ENCODE assay signal across 10 mouse cellular contexts in the genomic region with DNA sequence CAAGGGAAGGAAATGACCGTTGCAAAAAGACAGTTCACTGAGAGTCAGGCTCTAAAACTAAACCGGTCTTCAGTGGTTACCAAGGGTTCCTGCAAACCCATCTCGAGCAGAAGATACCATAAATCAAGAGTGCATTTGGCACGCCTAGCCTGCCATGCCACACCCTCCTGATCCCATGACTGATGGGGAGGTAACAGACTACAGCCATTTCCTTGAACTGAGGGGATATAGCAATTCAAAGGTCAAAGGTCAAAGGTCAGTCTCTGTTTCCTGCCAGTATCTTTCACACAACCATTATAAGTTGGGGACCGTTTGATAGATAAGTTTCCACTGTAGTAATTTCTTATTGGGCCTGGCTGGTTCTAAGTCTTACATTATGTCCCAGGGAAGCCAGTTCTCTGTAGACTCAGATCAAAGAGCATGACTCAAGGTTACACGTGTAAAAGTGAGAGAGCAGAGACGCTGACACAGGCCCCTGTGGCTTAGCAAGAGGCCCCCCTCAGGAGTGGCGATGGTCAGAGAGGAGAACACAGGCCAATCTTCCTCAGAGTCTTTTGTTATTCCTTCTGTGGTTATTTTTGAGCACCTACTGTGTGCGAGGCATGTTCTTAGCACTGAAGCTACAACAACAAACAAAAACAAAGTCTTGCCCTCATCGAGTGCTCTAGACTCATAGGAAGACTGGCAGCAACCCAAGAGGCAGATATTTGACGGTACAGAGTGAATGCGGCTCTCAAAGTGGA. TPM values are rescaled to one million over a fixed set of nuclear protein-coding genes. Genes with fewer than 3 reads are reported as not detected.
DNase-seq lines count a peak whose midpoint lies in the region; ATAC-seq and TF ChIP-seq lines count a peak whose summit lies in the region.
"Had no signal": no experiment of that assay in that cellular context is flagged by ENCODE, and none has a peak within 500 bp of the region (broad histone marks: within the 10 kb centered on the region; RNA-seq: fewer than 3 reads in every experiment).

No protein-coding gene starts in this region.

- no peak overlapping the region for H3K4me2 ChIP-seq in intestine, postnatal 0 days (replicated peaks; ENCODE audit: low read depth)
- no peak overlapping the region for H3K4me2 ChIP-seq in liver, embryonic 15.5 days
- H3K4me2 ChIP-seq: neural tube, embryonic 13.5 days had no signal

- DNase-seq in adrenal gland, adult 2 months = peak; percentile 86
- no peak for DNase-seq in adrenal gland, postnatal 25 days
- peak; percentile 45 for DNase-seq in T-cell, adult 2 months (ENCODE audit: low spot score)
- no peak for DNase-seq in ovary, postnatal 14 days (ENCODE audit: low spot score)
- DNase-seq in urinary bladder, adult 2 months (ENCODE audit: low spot score) = no peak
- no peak for DNase-seq in urinary bladder, postnatal 4 days (ENCODE audit: low spot score in 2 of 2)

- TF ChIP-seq CTCF in intestine, postnatal 0 days (IDR thresholded peaks at IDR 0.05; ENCODE audit: low read depth) = no peak

- H3K9me3 ChIP-seq in intestine, postnatal 0 days (ENCODE audit: control insufficient read depth) = no peaks in the 10 kb centered on the region
- no peaks in the 10 kb centered on the region for H3K9me3 ChIP-seq in liver, embryonic 15.5 days (replicated peaks)
- H3K9me3 ChIP-seq: neural tube, embryonic 13.5 days had no signal

- peak overlapping the region; percentile 78 for H3K27ac ChIP-seq in intestine, postnatal 0 days (ENCODE audit: low read depth, low read length)
- H3K27ac ChIP-seq in liver, embryonic 15.5 days (replicated peaks) = peak overlapping the region; percentile 59
- H3K27ac ChIP-seq: neural tube, embryonic 13.5 days had no signal

- no peak overlapping the region for H3K9ac ChIP-seq in intestine, postnatal 0 days (ENCODE audit: low read depth, low read length)
- H3K9ac ChIP-seq in liver, embryonic 15.5 days = no peak overlapping the region
- H3K9ac ChIP-seq: neural tube, embryonic 13.5 days had no signal

- H3K4me3 ChIP-seq in intestine, postnatal 0 days (ENCODE audit: low read depth, low read length) = no peak overlapping the region
- H3K4me3 ChIP-seq in liver, embryonic 15.5 days (replicated peaks) = no peak overlapping the region
- H3K4me3 ChIP-seq: neural tube, embryonic 13.5 days had no signal

- no peaks in the 10 kb centered on the region for H3K27me3 ChIP-seq in intestine, postnatal 0 days (replicated peaks; ENCODE audit: control insufficient read depth, insufficient read depth, low read length)
- H3K27me3 ChIP-seq in liver, embryonic 15.5 days = no peaks in the 10 kb centered on the region
- H3K27me3 ChIP-seq: neural tube, embryonic 13.5 days had no signal

- peak; percentile 73 for ATAC-seq in intestine, postnatal 0 days
- 0 out of 2 replicates have a peak, but pooled peaks have one; percentile 22 for ATAC-seq in liver, embryonic 15.5 days (ENCODE audit: insufficient read depth)

- WGBS in intestine, postnatal 0 days = 26% methylated on average over 12 of the region's 12 CpGs
- WGBS in liver, embryonic 15.5 days (ENCODE audit: insufficient replicate concordance) = 35% methylated on average over 12 of the region's 12 CpGs

- H3K4me1 ChIP-seq in intestine, postnatal 0 days (replicated peaks; ENCODE audit: control insufficient read depth, insufficient read depth, low read length) = peaks cover 7% of the 10 kb centered on the region; the same call in 1 of the 2 replicates
- peaks cover 66% of the 10 kb centered on the region for H3K4me1 ChIP-seq in liver, embryonic 15.5 days (replicated peaks)
- H3K4me1 ChIP-seq: neural tube, embryonic 13.5 days had no signal

- peaks cover 52% of the 10 kb centered on the region for H3K36me3 ChIP-seq in intestine, postnatal 0 days (ENCODE audit: control insufficient read depth, insufficient read depth)
- peaks cover 71% of the 10 kb centered on the region for H3K36me3 ChIP-seq in liver, embryonic 15.5 days (replicated peaks)

RNA-seq across cellular contexts. Expression of gene Il10rb, which starts 7.3 kb away (rescaled TPM):
- 100 to 1,000 TPM; 255 to 258 TPM for total RNA-seq in adrenal gland, adult 2 months (2021)
- polyA plus RNA-seq in adrenal gland, adult 2 months (2012; rRNA removed) = 97.1 and 107 TPM in 2 replicates
- 281 and 313 TPM in 2 replicates for total RNA-seq in adrenal gland, postnatal 25 days (2021)
- polyA plus RNA-seq in intestine, postnatal 0 days (2015; fragmentation: Nextera tagmentation; extraction: Ambion mirVana) = 123 and 124 TPM in 2 replicates
- 29.9 and 34.7 TPM in 2 replicates for polyA plus RNA-seq in liver, embryonic 15.5 days (2015; fragmentation: Nextera tagmentation; extraction: Ambion mirVana)
- polyA plus RNA-seq in urinary bladder, adult 2 months (2012; rRNA removed) = 52.4 and 54.7 TPM in 2 replicates

RNA-seq across cellular contexts. Expression of gene Gm21970, which starts 21.8 kb away (rescaled TPM):
- total RNA-seq in adrenal gland, adult 2 months (2021) = under 1 TPM in 1 of 2 experiments, not detected in 1; 0.69 TPM
- polyA plus RNA-seq in adrenal gland, adult 2 months (2012; rRNA removed) = not detected in 2 replicates
- total RNA-seq in adrenal gland, postnatal 25 days (2021) = not detected in 2 replicates
- polyA plus RNA-seq in intestine, postnatal 0 days (2015; fragmentation: Nextera tagmentation; extraction: Ambion mirVana) = not detected in 2 replicates
- polyA plus RNA-seq in liver, embryonic 15.5 days (2015; fragmentation: Nextera tagmentation; extraction: Ambion mirVana) = 0.31 TPM in 1 of 2 replicates, not detected in the other
- polyA plus RNA-seq in urinary bladder, adult 2 months (2012; rRNA removed) = 0.26 TPM in 1 of 2 replicates, not detected in the other
- total RNA-seq: left cerebral cortex, adult 18-20 months had no signal
- polyA plus RNA-seq: neural tube, embryonic 13.5 days had no signal

RNA-seq across cellular contexts. Expression of gene Ifnar2, which starts 40.7 kb away (rescaled TPM):
- total RNA-seq in adrenal gland, adult 2 months (2021) = 100 to 1,000 TPM; 112 to 134 TPM
- polyA plus RNA-seq in adrenal gland, adult 2 months (2012; rRNA removed) = 225 and 282 TPM in 2 replicates
- 101 and 110 TPM in 2 replicates for total RNA-seq in adrenal gland, postnatal 25 days (2021)
- 68.4 and 75.5 TPM in 2 replicates for polyA plus RNA-seq in intestine, postnatal 0 days (2015; fragmentation: Nextera tagmentation; extraction: Ambion mirVana)
- 86.9 and 90.8 TPM in 2 replicates for polyA plus RNA-seq in liver, embryonic 15.5 days (2015; fragmentation: Nextera tagmentation; extraction: Ambion mirVana)
- polyA plus RNA-seq in urinary bladder, adult 2 months (2012; rRNA removed) = 57.9 and 68.6 TPM in 2 replicates

Comparison
In these comparisons a context has a peak if more than half of its experiments do, and no peak if none do; other contexts are left out.
1. DNase-seq: peak in adrenal gland, adult 2 months (single experiment) and T-cell, adult 2 months (single experiment); none in adrenal gland, postnatal 25 days (single experiment), ovary, postnatal 14 days (single experiment), urinary bladder, adult 2 months (single experiment) and urinary bladder, postnatal 4 days (0 of 2).